Mouse (Mus musculus) megakaryocyte, adult 5-6 weeks (primary cell): ENCODE data around the gene Gm21060. TPM values are rescaled to one million over a fixed set of nuclear protein-coding genes. Genes with fewer than 3 reads are reported as not detected.

ENCODE experiments used
- total RNA-seq, 2 experiments: library from RNA; stranded (forward) in 1 of 2; stranded (reverse) in 1 of 2; fragments of 153-499, 151-499 nt in 1 of 2; fragments of 221-1000, 200-1000 nt in 1 of 2; gene quantifications; 2 replicates each; pipeline versions ENCODE4 v1.2.3 to v1.2.4; 2015 to 2017

Gm21060 gene
- total RNA-seq, 2 experiments from 2014 or later, result not detected

Other genes with a start within 250 kb of the Gm21060 start
- gene Zfp950, start 156.2 kb downstream of the Gm21060 start, total RNA-seq (2015), result 34.3 and 39.3 TPM in 2 replicates
- gene Zfp950, start 156.2 kb downstream of the Gm21060 start, total RNA-seq (2017), result 29.4 and 35.9 TPM in 2 replicates
- gene Gm7102, start 120.8 kb downstream of the Gm21060 start, total RNA-seq (2015), result 0.18 TPM in 1 of 2 replicates, not detected in the other
- gene Gm7102, start 120.8 kb downstream of the Gm21060 start, total RNA-seq (2017), result not detected in 2 replicates
- gene Gm6020, start 113.2 kb downstream of the Gm21060 start, total RNA-seq (2015), result not detected in 2 replicates
- not detected in 2 replicates for gene Gm6020, start 113.2 kb downstream of the Gm21060 start, total RNA-seq (2017)
- 415 and 460 TPM in 2 replicates for gene Csf2ra, start 68.6 kb downstream of the Gm21060 start, total RNA-seq (2015)
- gene Csf2ra, start 68.6 kb downstream of the Gm21060 start, total RNA-seq (2017), result 114 and 125 TPM in 2 replicates